In the genomic region with DNA sequence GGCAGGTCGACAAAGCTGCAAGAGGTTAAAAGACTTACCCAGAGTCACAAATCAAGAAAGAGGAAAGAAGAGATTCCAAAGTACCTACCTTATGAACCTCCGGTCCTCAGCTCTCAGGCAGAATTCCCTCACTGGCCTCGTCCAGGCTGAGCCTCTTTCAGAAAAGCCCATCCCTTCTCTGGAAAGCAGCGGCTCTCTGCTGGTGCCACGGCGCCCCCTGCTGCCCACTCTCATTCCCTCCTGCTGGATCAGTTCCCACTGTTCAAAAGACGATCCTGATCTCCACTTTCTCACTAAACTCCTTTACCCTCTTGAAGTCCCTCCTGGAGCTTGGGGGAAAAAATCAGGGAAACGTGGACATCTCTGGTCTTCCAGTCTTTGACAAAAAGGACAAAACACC, we compare ENCODE assay signal across 8 mouse cellular contexts. TPM values are rescaled to one million over a fixed set of nuclear protein-coding genes. Genes with fewer than 3 reads are reported as not detected.
DNase-seq lines count a peak whose midpoint lies in the region; ATAC-seq and TF ChIP-seq lines count a peak whose summit lies in the region.

No protein-coding gene starts in this region.

- H3K9me3 ChIP-seq in hindbrain, embryonic 10.5 days: no peaks in the 10 kb centered on the region
- no peaks in the 10 kb centered on the region for H3K9me3 ChIP-seq in hindbrain, embryonic 12.5 days (replicated peaks)
- H3K9me3 ChIP-seq in limb, embryonic 14.5 days (ENCODE audit: control insufficient read depth, low read length): no peaks in the 10 kb centered on the region
- no peaks in the 10 kb centered on the region for H3K9me3 ChIP-seq in neural tube, embryonic 14.5 days (ENCODE audit: control insufficient read depth, low read length)

- no peak overlapping the region for H3K27ac ChIP-seq in hindbrain, embryonic 10.5 days
- H3K27ac ChIP-seq in hindbrain, embryonic 12.5 days: no peak overlapping the region
- H3K27ac ChIP-seq in limb, embryonic 14.5 days (replicated peaks; ENCODE audit: low read depth, low read length): no peak overlapping the region
- H3K27ac ChIP-seq in neural tube, embryonic 14.5 days (ENCODE audit: low read depth, low read length): no peak overlapping the region

- no peak overlapping the region for H3K4me2 ChIP-seq in hindbrain, embryonic 12.5 days (replicated peaks)
- no peak overlapping the region for H3K4me2 ChIP-seq in limb, embryonic 14.5 days (replicated peaks; ENCODE audit: low read depth, low read length, severe bottlenecking)
- H3K4me2 ChIP-seq in neural tube, embryonic 14.5 days (ENCODE audit: low read depth, low read length): no peak overlapping the region

- H3K27me3 ChIP-seq in hindbrain, embryonic 10.5 days (ENCODE audit: insufficient read depth, poor library complexity, severe bottlenecking): peaks cover 53% of the 10 kb centered on the region
- H3K27me3 ChIP-seq in hindbrain, embryonic 12.5 days: peaks cover 39% of the 10 kb centered on the region
- no peaks in the 10 kb centered on the region for H3K27me3 ChIP-seq in limb, embryonic 14.5 days (ENCODE audit: control insufficient read depth, insufficient read depth, low read length)
- no peaks in the 10 kb centered on the region for H3K27me3 ChIP-seq in neural tube, embryonic 14.5 days (ENCODE audit: control insufficient read depth, insufficient read depth, low read length)

- H3K4me1 ChIP-seq in hindbrain, embryonic 10.5 days (replicated peaks): peaks cover 32% of the 10 kb centered on the region
- peaks cover 25% of the 10 kb centered on the region for H3K4me1 ChIP-seq in hindbrain, embryonic 12.5 days
- H3K4me1 ChIP-seq in limb, embryonic 14.5 days (ENCODE audit: control insufficient read depth, insufficient read depth, low read length): peaks cover 17% of the 10 kb centered on the region
- peaks cover 5% of the 10 kb centered on the region; the same call in 1 of the 2 replicates for H3K4me1 ChIP-seq in neural tube, embryonic 14.5 days (ENCODE audit: control insufficient read depth, insufficient read depth, low read length)

- WGBS in hindbrain, embryonic 10.5 days: 9% methylated on average over 8 of the region's 8 CpGs
- 7% methylated on average over 8 of the region's 8 CpGs for WGBS in hindbrain, embryonic 12.5 days
- WGBS in limb, embryonic 14.5 days: 3% methylated on average over 8 of the region's 8 CpGs
- under 1% methylated on average over 7 of the region's 8 CpGs for WGBS in neural tube, embryonic 14.5 days

- H3K9ac ChIP-seq in hindbrain, embryonic 12.5 days: no peak overlapping the region
- no peak overlapping the region for H3K9ac ChIP-seq in limb, embryonic 14.5 days (ENCODE audit: low read depth, low read length, severe bottlenecking)
- no peak overlapping the region for H3K9ac ChIP-seq in neural tube, embryonic 14.5 days (replicated peaks; ENCODE audit: low read depth, low read length)

- TF ChIP-seq POLR2A in limb, embryonic 14.5 days (IDR thresholded peaks at IDR 0.05; ENCODE audit: borderline replicate concordance, extremely low read depth, insufficient read depth, insufficient read length): no peak

- H3K36me3 ChIP-seq in hindbrain, embryonic 10.5 days: no peaks in the 10 kb centered on the region
- H3K36me3 ChIP-seq in hindbrain, embryonic 12.5 days: no peaks in the 10 kb centered on the region
- no peaks in the 10 kb centered on the region for H3K36me3 ChIP-seq in limb, embryonic 14.5 days (ENCODE audit: control insufficient read depth, insufficient read depth, low read length)
- no peaks in the 10 kb centered on the region for H3K36me3 ChIP-seq in neural tube, embryonic 14.5 days (ENCODE audit: control insufficient read depth, insufficient read depth, low read length)

- peak; percentile 86 for DNase-seq in hindbrain, embryonic 10.5 days (ENCODE audit: low spot score)
- DNase-seq in cerebellum, postnatal 14 days: peak; percentile 92 to 96
- DNase-seq in frontal cortex, postnatal 36 days (ENCODE audit: low spot score in 2 of 2): peak; percentile 85 to 86
- peak; percentile 71 to 83 for DNase-seq in kidney, adult 8-10 months
- DNase-seq in limb, embryonic 14.5 days (ENCODE audit: low spot score): peak; percentile 85
- peak; percentile 72 for DNase-seq in testis, postnatal 14 days (ENCODE audit: low spot score)

- no peak overlapping the region for H3K4me3 ChIP-seq in hindbrain, embryonic 10.5 days
- H3K4me3 ChIP-seq in hindbrain, embryonic 12.5 days: no peak overlapping the region
- no peak overlapping the region for H3K4me3 ChIP-seq in limb, embryonic 14.5 days (replicated peaks; ENCODE audit: low read length)
- no peak overlapping the region for H3K4me3 ChIP-seq in neural tube, embryonic 14.5 days (ENCODE audit: low read depth, low read length)

- ATAC-seq in hindbrain, embryonic 12.5 days (ENCODE audit: low FRiP score): no peak
- peak; percentile 58; the same call in 1 of the 2 replicates for ATAC-seq in limb, embryonic 14.5 days (ENCODE audit: low FRiP score, low read depth)
- peak; percentile 56; the same call in 1 of the 2 replicates for ATAC-seq in neural tube, embryonic 14.5 days (ENCODE audit: low read depth)

RNA-seq across cellular contexts. Expression of a gene that starts 15.9 kb away (rescaled TPM):
- polyA plus RNA-seq in hindbrain, embryonic 10.5 days (2016; fragmentation: Nextera tagmentation; extraction: Ambion mirVana): 1,078 and 1,182 TPM in 2 replicates
- polyA plus RNA-seq in hindbrain, embryonic 12.5 days (2016; fragmentation: Nextera tagmentation; extraction: Ambion mirVana): 692 and 796 TPM in 2 replicates
- polyA plus RNA-seq in limb, embryonic 14.5 days (2012; rRNA removed): 8,964 and 9,963 TPM in 2 replicates
- polyA plus RNA-seq in limb, embryonic 14.5 days (2014; fragmentation: Nextera tagmentation; extraction: Ambion mirVana): 1,860 and 2,018 TPM in 2 replicates
- 964 and 1,031 TPM in 2 replicates for polyA plus RNA-seq in neural tube, embryonic 14.5 days (2014; fragmentation: Nextera tagmentation; extraction: Ambion mirVana)

RNA-seq across cellular contexts. Expression of a gene that starts 48.2 kb away (rescaled TPM):
- polyA plus RNA-seq in hindbrain, embryonic 10.5 days (2016; fragmentation: Nextera tagmentation; extraction: Ambion mirVana): 75.7 and 110 TPM in 2 replicates
- polyA plus RNA-seq in hindbrain, embryonic 12.5 days (2016; fragmentation: Nextera tagmentation; extraction: Ambion mirVana): 72.2 and 75.6 TPM in 2 replicates
- 66.8 and 88.9 TPM in 2 replicates for polyA plus RNA-seq in limb, embryonic 14.5 days (2012; rRNA removed)
- polyA plus RNA-seq in limb, embryonic 14.5 days (2014; fragmentation: Nextera tagmentation; extraction: Ambion mirVana): 94.4 and 98.8 TPM in 2 replicates
- 7.6 and 12.9 TPM in 2 replicates for polyA plus RNA-seq in neural tube, embryonic 14.5 days (2014; fragmentation: Nextera tagmentation; extraction: Ambion mirVana)
